Mouse (Mus musculus): ENCODE measurements at regions not wholly inside any gene's neighbourhood (a gene's known extent, or its start where the extent isn't known, plus 50 kb on each side); places are given as distances from the start of the nearest gene placed in this dataset.

- TF ChIP-seq CTCF (IDR thresholded peaks at IDR 0.05; ENCODE audit: low read depth) (no peak), EP300 (IDR thresholded peaks at IDR 0.05; ENCODE audit: low read depth) (no peak)
Measured at GRCm38 (mm10) chr15:67785583-67785982, 1284.9 kb upstream of the Lrrc6 start.
